Mouse (Mus musculus): ENCODE data around the gene Tex33. TPM values are rescaled to one million over a fixed set of nuclear protein-coding genes. Genes with fewer than 3 reads are reported as not detected.

Gene Tex33
- not detected in 2 replicates for polyA plus RNA-seq (2015; fragmentation: Nextera tagmentation; extraction: Ambion mirVana)

DNA sequence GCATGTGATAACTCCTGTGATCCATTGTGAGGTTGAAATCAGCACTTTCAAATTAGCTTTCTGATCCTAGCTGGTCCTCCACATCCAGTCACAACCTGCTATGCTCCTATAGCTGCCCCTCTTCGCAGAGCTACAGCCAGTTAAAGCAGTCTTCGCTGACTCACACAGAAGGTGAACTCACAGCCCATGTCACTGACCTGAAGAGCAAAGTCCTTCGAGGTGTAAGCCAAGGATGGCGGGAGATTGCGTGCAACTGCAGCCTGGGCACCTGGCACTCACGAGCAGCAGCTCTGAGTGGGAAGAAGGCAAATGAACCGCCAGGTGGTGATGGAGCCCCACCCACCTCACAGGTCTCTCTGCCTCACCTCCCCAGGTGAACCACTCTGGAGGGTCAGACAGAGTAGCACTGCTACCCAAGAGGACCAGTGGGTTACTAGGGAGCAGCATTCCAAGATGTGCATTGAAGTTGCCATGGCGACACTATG, at the start of gene Tex33:
Gene Tex33, minus strand, starts transcription at position 435 of the 485 bp plus-strand sequence.

DNA sequence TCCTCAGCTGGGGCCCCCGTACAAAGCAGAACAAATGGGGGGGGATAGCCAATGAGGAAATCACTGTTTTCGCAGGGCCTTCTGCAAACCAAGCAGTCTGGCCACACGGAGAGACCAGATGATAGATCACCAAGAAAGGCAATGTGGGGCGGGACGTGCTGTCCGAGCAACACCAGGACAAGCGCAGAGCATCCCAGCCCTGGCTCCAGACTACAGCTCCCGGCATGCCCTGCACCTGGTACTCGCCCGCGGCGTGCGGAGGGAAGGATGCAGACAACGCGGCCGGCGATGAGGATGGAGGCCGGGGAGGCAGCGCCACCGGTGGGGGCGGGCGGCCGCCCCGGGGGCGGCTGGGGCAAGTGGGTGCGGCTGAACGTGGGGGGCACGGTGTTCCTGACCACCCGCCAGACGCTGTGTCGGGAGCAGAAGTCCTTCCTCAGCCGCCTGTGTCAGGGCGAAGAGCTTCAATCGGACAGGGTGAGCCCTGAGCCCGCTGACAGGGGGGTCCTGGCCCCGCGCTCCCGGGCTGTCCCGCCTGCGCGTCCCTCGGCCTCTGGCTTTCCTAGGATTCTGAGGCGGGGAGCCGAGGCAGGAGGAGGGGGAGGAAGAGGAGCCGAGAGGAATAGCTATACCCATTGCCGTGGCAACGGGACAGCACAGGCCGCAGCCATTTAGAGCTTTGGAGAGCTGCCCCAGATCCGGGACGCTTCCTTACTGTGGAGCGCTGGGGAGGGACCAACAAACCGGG, 32.9 kb upstream of the Tex33 start, which contains the start of gene Kctd17:
Gene Kctd17, plus strand, starts transcription at position 174 of the 748 bp plus-strand sequence.

DNA sequence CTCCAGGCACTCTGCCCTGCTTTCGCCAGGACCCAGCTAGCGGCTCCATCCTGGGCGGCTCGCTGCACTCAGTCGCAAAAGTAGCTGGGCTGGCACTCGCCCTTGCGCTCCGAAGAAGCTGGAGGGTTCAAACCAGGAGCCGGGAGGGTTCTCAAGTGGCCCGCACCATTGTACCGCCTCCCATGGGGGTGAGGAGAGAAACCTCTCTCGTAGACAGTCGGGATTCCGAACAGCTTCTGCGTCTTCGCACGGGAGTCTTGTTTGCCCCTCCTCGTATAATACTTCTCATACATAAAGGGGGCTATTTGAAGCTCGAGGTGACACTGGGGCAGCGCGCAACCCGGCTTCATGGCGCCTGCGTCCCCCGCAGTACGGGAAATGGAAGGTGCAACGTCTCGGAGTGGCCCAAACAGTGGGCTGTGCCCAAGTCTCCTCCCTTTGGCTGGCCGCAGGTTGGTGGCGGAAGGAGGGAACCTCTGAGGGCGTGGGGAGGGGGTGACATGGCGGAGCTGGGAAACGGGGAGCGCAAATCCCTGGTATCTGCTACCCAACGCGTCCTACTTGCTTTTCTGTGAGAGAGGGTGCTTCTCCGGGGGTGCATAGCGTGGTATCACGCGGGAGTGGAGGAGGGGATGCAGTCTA, 10.7 kb upstream of the Tex33 start, which contains the start of gene Mpst:
Gene Mpst, plus strand, starts transcription at position 124 of the 642 bp plus-strand sequence.

DNA sequence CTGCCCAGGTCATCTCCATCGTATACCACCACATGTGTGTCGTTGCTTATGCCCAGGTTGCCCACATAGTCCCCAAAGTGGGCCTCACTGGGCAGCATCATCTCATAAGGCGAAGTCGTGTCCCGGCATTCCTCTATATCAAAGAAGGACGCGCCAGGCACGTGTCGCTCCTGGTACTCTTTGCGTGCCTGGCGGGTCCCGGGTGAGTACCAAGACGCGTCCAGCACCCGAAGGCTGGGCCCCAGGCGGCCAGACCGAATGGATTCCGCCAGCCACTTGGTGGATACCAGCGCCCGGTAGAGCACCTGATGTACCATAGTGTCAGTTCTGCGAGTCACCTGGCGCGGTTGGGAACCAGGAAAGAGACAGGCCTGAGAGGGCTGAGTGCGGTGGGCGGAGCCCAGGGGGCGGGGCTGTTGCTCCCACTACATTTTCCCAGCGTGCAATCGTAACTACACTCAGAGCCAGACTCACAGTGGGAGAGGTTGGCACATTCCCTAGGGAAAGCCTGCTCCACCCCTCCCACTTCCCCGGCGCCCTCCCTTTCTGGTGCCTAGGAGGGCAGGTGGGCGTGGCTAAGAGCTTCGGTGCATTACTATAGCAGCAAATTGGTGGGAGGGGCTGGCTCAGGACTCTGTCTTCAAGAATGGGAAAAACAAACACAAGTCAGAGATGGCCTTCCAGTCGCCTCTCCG, 10.0 kb upstream of the Tex33 start, which contains the start of gene Tst:
Gene Tst, minus strand, starts transcription at position 391 of the 695 bp plus-strand sequence.

Small RNA genes within 50 kb of the gene (microRNA-seq; reads per million reads assigned to microRNA genes)
- gene Mir7676-2 (ENCODE audit: borderline replicate concordance, insufficient number of aligned reads): not detected

Other genes with a start within 250 kb of the Tex33 start
- 64.8 and 69.7 TPM in 2 replicates for gene Ift27, start 221.8 kb downstream of the Tex33 start, polyA plus RNA-seq (2015; fragmentation: Nextera tagmentation; extraction: Ambion mirVana)
- 0.70 and 0.74 TPM in 2 replicates for gene Pvalb, start 189.5 kb downstream of the Tex33 start, polyA plus RNA-seq (2015; fragmentation: Nextera tagmentation; extraction: Ambion mirVana)
- 7.5 and 8.9 TPM in 2 replicates for gene Ncf4, start 151.1 kb downstream of the Tex33 start, polyA plus RNA-seq (2015; fragmentation: Nextera tagmentation; extraction: Ambion mirVana)
- 0.50 and 0.59 TPM in 2 replicates for gene Csf2rb2, start 90.2 kb downstream of the Tex33 start, polyA plus RNA-seq (2015; fragmentation: Nextera tagmentation; extraction: Ambion mirVana)
- gene Csf2rb, start 70.2 kb downstream of the Tex33 start, polyA plus RNA-seq (2015; fragmentation: Nextera tagmentation; extraction: Ambion mirVana): 2.4 and 2.5 TPM in 2 replicates
- gene Tst, start 10.0 kb upstream of the Tex33 start, polyA plus RNA-seq (2015; fragmentation: Nextera tagmentation; extraction: Ambion mirVana): 131 and 250 TPM in 2 replicates
- gene Mpst, start 10.5 kb upstream of the Tex33 start, polyA plus RNA-seq (2015; fragmentation: Nextera tagmentation; extraction: Ambion mirVana): 2.3 and 3.6 TPM in 2 replicates
- gene Kctd17, start 32.7 kb upstream of the Tex33 start, polyA plus RNA-seq (2015; fragmentation: Nextera tagmentation; extraction: Ambion mirVana): 42.4 and 48.4 TPM in 2 replicates
- 2.8 and 3.1 TPM in 2 replicates for gene Tmprss6, start 72.7 kb upstream of the Tex33 start, polyA plus RNA-seq (2015; fragmentation: Nextera tagmentation; extraction: Ambion mirVana)
- 0.47 and 1.1 TPM in 2 replicates for gene Il2rb, start 99.4 kb upstream of the Tex33 start, polyA plus RNA-seq (2015; fragmentation: Nextera tagmentation; extraction: Ambion mirVana)
- 35.7 and 62.6 TPM in 2 replicates for gene C1qtnf6, start 135.5 kb upstream of the Tex33 start, polyA plus RNA-seq (2015; fragmentation: Nextera tagmentation; extraction: Ambion mirVana)
- 0.14 and 0.32 TPM in 2 replicates for gene Sstr3, start 148.8 kb upstream of the Tex33 start, polyA plus RNA-seq (2015; fragmentation: Nextera tagmentation; extraction: Ambion mirVana)
- gene Rac2, start 176.9 kb upstream of the Tex33 start, polyA plus RNA-seq (2015; fragmentation: Nextera tagmentation; extraction: Ambion mirVana): 15.9 and 17.9 TPM in 2 replicates
- gene Cyth4, start 201.1 kb upstream of the Tex33 start, polyA plus RNA-seq (2015; fragmentation: Nextera tagmentation; extraction: Ambion mirVana): 7.9 and 8.0 TPM in 2 replicates

Measured in adrenal gland, postnatal 0 days (tissue).